Mouse (Mus musculus) frontal cortex, adult 2 months (tissue): ENCODE measurements at regions not wholly inside any gene's neighbourhood (a gene's known extent, or its start where the extent isn't known, plus 50 kb on each side); places are given as distances from the start of the nearest gene placed in this dataset.

Experiments used
- DNase-seq, 2 experiments: peaks; one replicate each; pipeline ENCODE4 v3.0.0; 2022; ENCODE audit warnings: low spot score in 1 of 2; ENCODE audit errors: extremely low spot score in 1 of 2

GRCm38 (mm10) chr8:5601116-5601515, 496.0 kb upstream of the Slc10a2 start:
- DNase-seq, result no peak

- peak; percentile 5 to 19 for DNase-seq
These were observed 486.4 kb upstream of the Slc10a2 start for GRCm38 (mm10) chr8:5591571-5591970.
